Mouse (Mus musculus) layer of hippocampus, adult 2 months (tissue): Measurements from ENCODE around the gene Cts7. TPM values are rescaled to one million over a fixed set of nuclear protein-coding genes. Genes with fewer than 3 reads are reported as not detected.

Experiments
- DNase-seq, 2 experiments: peaks; one replicate each; pipeline ENCODE4 v3.0.0; 2022; ENCODE audit warnings: low spot score in 2 of 2
- H3K27ac ChIP-seq: fragments of 200-600 bp; 2 replicates; pipeline ENCODE4 v1.8.1; 2022
- H3K4me3 ChIP-seq: fragments of 200-600 bp; 2 replicates; pipeline ENCODE4 v1.8.1; 2022; ENCODE audit warnings: mild to moderate bottlenecking
- CTCF ChIP-seq: fragments of 200-600 bp; conservative IDR thresholded peaks from 2 replicates; pipeline ENCODE4 v1.8.1; 2022; ENCODE audit warnings: antibody characterized with exemption, mild to moderate bottlenecking, moderate library complexity
- long read RNA-seq, 2 experiments: library from polyadenylated mRNA; stranded (forward); transcript quantifications; one replicate each; pipeline ENCODE4 v2.0.0; 2021; ENCODE audit warnings: borderline mapping rate in 2 of 2
- microRNA-seq, 2 experiments: library from miRNA; unstranded; fragments of <30 nt; microRNA quantifications; one replicate each; pipeline ENCODE4 v1.2.0; 2021
- total RNA-seq, 2 experiments: library from RNA; stranded (reverse); gene quantifications; 2 replicates each; pipeline ENCODE4 v1.2.3; 2021

Cts7 gene
- not detected for total RNA-seq
- long read RNA-seq, experiment 1, result 0 reads
- long read RNA-seq, experiment 2, result 0 reads

- Histone ChIP-seq H3K4me3 (no peak within 1 kb of the TSS), H3K27ac (no peak within 1 kb of the TSS)
- no peak for DNase-seq
- TF ChIP-seq CTCF, result no peak
These were observed at the start of gene Cts7 for GRCm38 (mm10) chr13:61358097-61358496. Gene Cts7, minus strand, starts transcription at chr13:61358197.

Small RNAs within 50 kb of the gene (microRNA-seq; reads per million reads assigned to microRNA genes)
- gene Gm27704, result 0 reads per million in 2 experiments

Other genes with a start within 250 kb of the Cts7 start
- gene Ctsr, start 193.9 kb downstream of the Cts7 start, total RNA-seq, result not detected
- not detected for gene Cts6, start 154.8 kb downstream of the Cts7 start, total RNA-seq
- not detected for gene Cts8, start 102.8 kb downstream of the Cts7 start, total RNA-seq
- gene Gm49398, start 69.4 kb downstream of the Cts7 start, total RNA-seq, result not detected
- gene Ctsm, start 183.6 kb upstream of the Cts7 start, total RNA-seq, result not detected
- not detected for gene Gm49352, start 210.0 kb upstream of the Cts7 start, total RNA-seq
- gene Cts3, start 211.9 kb upstream of the Cts7 start, total RNA-seq, result not detected